Mouse (Mus musculus) ES-E14 (cell line): Measurements from ENCODE around the gene Smad5. TPM values are rescaled to one million over a fixed set of nuclear protein-coding genes. Genes with fewer than 3 reads are reported as not detected.

Experiments
- DNase-seq: peaks from one replicate; pipeline ENCODE4 v3.0.0-alpha.2; 2013; ENCODE audit warnings: low read depth, low spot score
- H3K27ac ChIP-seq: 2 replicates; pipeline ENCODE4 v1.5.1; 2012; ENCODE audit warnings: low read depth, mild to moderate bottlenecking, low read length, moderate library complexity, mixed read lengths; ENCODE audit not compliant: poor library complexity, insufficient read depth, severe bottlenecking
- H3K36me3 ChIP-seq: 2 replicates; pipeline ENCODE4 v1.6.1; 2012; ENCODE audit warnings: mild to moderate bottlenecking, low read length, moderate library complexity, mixed read lengths; ENCODE audit not compliant: control insufficient read depth, poor library complexity, insufficient read depth, severe bottlenecking
- H3K4me1 ChIP-seq, 2 experiments: fragments of 150-350 bp in 1 of 2; sonication (generic) in 1 of 2; 2 replicates each; pipeline ENCODE4 v1.6.1; 2012; ENCODE audit warnings: low read length in 2 of 2, mild to moderate bottlenecking in 1 of 2, mixed read lengths in 1 of 2; ENCODE audit not compliant: control insufficient read depth in 2 of 2, insufficient read depth in 2 of 2, poor library complexity in 1 of 2
- H3K4me3 ChIP-seq, 2 experiments: fragments of 150-350 bp in 1 of 2; sonication (generic) in 1 of 2; 2 replicates each; pipeline ENCODE4 v1.5.1; 2012; ENCODE audit warnings: low read length in 2 of 2, low read depth in 1 of 2, mild to moderate bottlenecking in 1 of 2, mixed read lengths in 1 of 2; ENCODE audit not compliant: insufficient read depth in 1 of 2, poor library complexity in 1 of 2, severe bottlenecking in 1 of 2
- H3K9ac ChIP-seq: 2 replicates; pipeline ENCODE4 v1.6.1; 2012; ENCODE audit warnings: low read depth, mild to moderate bottlenecking, low read length, mixed read lengths; ENCODE audit not compliant: poor library complexity, insufficient read depth, severe bottlenecking
- H3K9me3 ChIP-seq: fragments of 150-350 bp; sonication (generic); 2 replicates; pipeline ENCODE4 v1.6.1; 2012; ENCODE audit warnings: low read depth, mild to moderate bottlenecking, low read length; ENCODE audit not compliant: control insufficient read depth, insufficient read depth
- CHD2 ChIP-seq: IDR thresholded peaks from 2 replicates; pipeline ENCODE4 v1.6.1; 2014; ENCODE audit warnings: mild to moderate bottlenecking, low read depth, low read length, inconsistent platforms
- HCFC1 ChIP-seq: IDR thresholded peaks from 2 replicates; pipeline ENCODE4 v1.6.1; 2012; ENCODE audit warnings: low read length, inconsistent platforms, borderline replicate concordance; ENCODE audit not compliant: insufficient read depth
- MAFK ChIP-seq: IDR thresholded peaks from 2 replicates; pipeline ENCODE4 v1.6.1; 2014; ENCODE audit warnings: mild to moderate bottlenecking, low read depth, low read length, inconsistent platforms; ENCODE audit not compliant: insufficient read depth
- ZC3H11A ChIP-seq: IDR thresholded peaks from 2 replicates; pipeline ENCODE4 v1.6.1; 2012; ENCODE audit warnings: low read depth, mild to moderate bottlenecking, inconsistent platforms, low read length, borderline replicate concordance
- ZNF384 ChIP-seq: IDR thresholded peaks from 2 replicates; pipeline ENCODE4 v1.6.1; 2012; ENCODE audit warnings: low read depth, low read length, inconsistent platforms
- in situ Hi-C, 2 experiments: fragments of 600-800 bp; cut with MboI; formaldehyde crosslinking; loops; one replicate each; pipeline ENCODE4 v1.15.1; 2025; ENCODE audit warnings: low sequenced_read_pairs in 2 of 2, inconsistent platforms in 1 of 2; ENCODE audit not compliant: unreplicated experiment in 2 of 2
- total RNA-seq: library from RNA; depleted of rRNA; stranded (reverse); fragments of 300-350 nt; gene quantifications from 2 replicates; pipeline ENCODE4 v1.2.3, GENCODE M21; 2012

The Smad5 gene
- total RNA-seq, 1 experiment: 14.2 TPM

DNA sequence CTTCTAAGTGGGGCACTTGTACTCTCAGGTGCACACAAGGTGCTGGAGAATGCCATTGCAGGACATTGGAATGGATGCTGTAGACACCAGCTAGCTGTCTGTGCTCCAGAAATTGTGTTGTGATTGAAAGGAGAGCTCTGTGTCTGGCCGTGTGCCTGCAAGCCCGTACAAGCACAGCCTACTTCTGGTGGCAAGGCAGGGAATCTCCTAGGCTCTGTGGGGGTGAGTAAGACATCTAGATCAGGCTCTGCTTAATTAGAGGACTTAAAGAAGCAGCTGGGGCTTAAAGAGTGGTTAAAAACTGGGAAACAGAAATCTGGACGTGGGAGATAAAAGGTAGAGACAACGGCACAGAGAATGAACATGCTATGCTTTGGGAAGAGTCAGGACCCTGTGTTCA, 4.8 kb downstream of the Smad5 start:
- no peak overlapping the region for H3K27ac ChIP-seq
- no peak overlapping the region for H3K9ac ChIP-seq
- in situ Hi-C loops: no loop called here
- peaks cover 0 to 2% of the 10 kb centered on the region in 2 experiments; a peak in 3 of 4 replicates for H3K4me1 ChIP-seq
- no peaks in the 10 kb centered on the region for H3K9me3 ChIP-seq
- H3K4me3 ChIP-seq: no peak overlapping the region
- DNase-seq: no peak
- H3K36me3 ChIP-seq: peaks cover 2% of the 10 kb centered on the region; the same call in 1 of the 2 replicates
- TF ChIP-seq ZC3H11A (no peak), HCFC1 (no peak), MAFK (no peak), ZNF384 (no peak), CHD2 (no peak)

DNA sequence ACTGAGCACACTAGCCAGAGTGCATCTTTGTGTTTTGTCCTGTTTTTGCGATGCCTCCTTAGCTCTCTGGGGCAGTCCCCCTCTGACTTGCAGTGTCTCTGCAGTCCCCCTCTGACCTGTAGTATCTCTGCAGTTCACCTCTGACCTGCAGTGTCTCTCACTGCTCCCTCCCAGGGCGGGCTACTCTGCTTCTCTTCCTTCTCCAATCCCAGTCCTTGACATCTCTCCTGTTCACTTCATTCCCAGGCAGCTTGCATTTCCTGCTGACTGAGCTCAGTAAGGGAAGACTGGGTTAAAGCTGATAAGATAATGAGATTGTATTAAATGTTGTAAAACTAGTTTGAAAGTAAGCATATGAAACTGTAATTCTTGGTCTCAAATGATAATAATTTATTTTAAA, 7.8 kb downstream of the Smad5 start:
- Histone ChIP-seq H3K27ac (no peak overlapping the region), H3K36me3 (peaks cover 2% of the 10 kb centered on the region; the same call in 1 of the 2 replicates), H3K9ac (no peak overlapping the region), H3K4me1 (no peaks in the 10 kb centered on the region; a peak in 1 of 4 replicates), H3K4me3 (no peak overlapping the region), H3K9me3 (no peaks in the 10 kb centered on the region)
- no peak for DNase-seq
- TF ChIP-seq ZNF384 (no peak), MAFK (no peak), CHD2 (no peak), HCFC1 (no peak), ZC3H11A (no peak)
- in situ Hi-C loops: no loop called here

DNA sequence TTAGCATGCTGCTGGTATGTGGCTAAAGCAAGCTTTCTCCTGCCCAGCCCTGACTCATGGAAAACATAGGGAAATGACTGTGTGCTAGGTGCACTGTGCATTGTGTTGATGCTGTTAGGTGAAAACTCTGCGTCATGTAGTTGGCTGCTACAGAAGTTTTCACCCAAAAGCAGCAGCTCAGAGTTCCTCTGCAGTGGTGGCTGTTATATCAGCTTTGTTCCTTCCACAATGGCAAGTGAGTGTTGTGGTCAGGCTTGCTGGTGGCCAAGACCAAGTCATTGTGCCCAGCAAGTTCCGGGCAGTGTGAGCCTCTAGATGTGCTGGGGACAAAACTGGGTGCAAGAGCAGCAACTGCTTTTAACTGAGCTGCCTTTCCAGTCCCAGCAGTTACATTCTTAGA, 9.4 kb downstream of the Smad5 start:
- in situ Hi-C loops: no loop called here
- H3K36me3 ChIP-seq: peaks cover 2% of the 10 kb centered on the region; the same call in 1 of the 2 replicates

DNA sequence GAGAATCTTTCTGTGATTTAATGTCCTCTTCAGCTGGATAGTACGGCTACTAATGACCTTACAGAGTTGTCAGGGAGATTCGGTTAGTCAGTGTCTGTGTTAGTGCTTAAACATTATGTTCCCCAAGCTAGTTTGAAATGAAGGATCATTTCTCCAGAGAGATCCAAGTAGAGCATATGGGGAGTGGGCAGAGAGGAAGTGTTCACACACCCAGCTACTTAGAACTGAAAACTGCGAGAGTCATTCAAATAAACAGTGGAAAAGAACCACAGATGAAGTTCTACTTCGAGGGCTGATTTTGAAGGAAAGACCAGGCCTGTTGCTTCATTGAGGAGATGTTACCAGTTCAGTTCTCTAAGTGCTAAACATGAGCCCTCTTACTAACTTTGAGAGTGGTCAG, 23.7 kb downstream of the Smad5 start:
- H3K4me3 ChIP-seq: no peak overlapping the region
- no peak overlapping the region for H3K9ac ChIP-seq
- H3K36me3 ChIP-seq: peaks cover 12% of the 10 kb centered on the region
- in situ Hi-C loops: no loop called here
- TF ChIP-seq ZNF384: no peak
- TF ChIP-seq CHD2: no peak
- no peak overlapping the region for H3K27ac ChIP-seq
- H3K9me3 ChIP-seq: no peaks in the 10 kb centered on the region
- DNase-seq: no peak
- no peaks in the 10 kb centered on the region for H3K4me1 ChIP-seq

More for the DNA sequence above, 9.4 kb downstream of the Smad5 start:
- Histone ChIP-seq H3K9me3 (no peaks in the 10 kb centered on the region), H3K4me1 (no peaks in the 10 kb centered on the region), H3K27ac (no peak overlapping the region), H3K4me3 (no peak overlapping the region), H3K9ac (no peak overlapping the region)
- DNase-seq: no peak
- no peak for TF ChIP-seq ZC3H11A
- no peak for TF ChIP-seq MAFK
- TF ChIP-seq ZNF384: no peak
- no peak for TF ChIP-seq HCFC1
- no peak for TF ChIP-seq CHD2

DNA sequence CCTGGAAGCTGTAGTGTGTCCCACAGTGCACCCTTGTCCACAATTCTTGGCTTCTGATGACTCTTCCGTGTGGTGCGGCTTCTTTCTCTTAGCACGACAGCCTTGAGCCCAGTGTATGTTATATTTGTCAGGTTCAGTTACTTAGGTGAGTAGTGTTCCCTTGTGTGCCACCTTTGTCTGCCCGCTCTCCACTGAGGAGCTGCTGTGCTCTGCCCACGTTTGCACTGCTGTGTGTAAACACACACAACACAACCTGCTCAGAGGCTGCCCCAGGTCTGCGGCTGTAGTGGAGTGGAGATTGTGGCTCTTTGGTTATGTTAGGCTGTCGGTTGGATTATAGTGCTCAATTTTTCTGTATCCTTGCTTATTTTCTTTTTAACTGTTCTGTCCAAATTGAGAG, 26.2 kb downstream of the Smad5 start:
- TF ChIP-seq ZC3H11A (no peak), ZNF384 (no peak), MAFK (no peak), CHD2 (no peak), HCFC1 (no peak)

More for the DNA sequence above, 26.2 kb downstream of the Smad5 start:
- peaks cover 13% of the 10 kb centered on the region for H3K36me3 ChIP-seq
- no peaks in the 10 kb centered on the region for H3K9me3 ChIP-seq
- H3K9ac ChIP-seq: no peak overlapping the region
- no peaks in the 10 kb centered on the region for H3K4me1 ChIP-seq
- in situ Hi-C loops: no loop called here
- H3K4me3 ChIP-seq: no peak overlapping the region
- DNase-seq: no peak
- H3K27ac ChIP-seq: no peak overlapping the region
